ENCODE assay signal across 14 mouse cellular contexts in genomic region chr16:22124325-22124918, GRCm38 (mm10). TPM values are rescaled to one million over a fixed set of nuclear protein-coding genes. Genes with fewer than 3 reads are reported as not detected.
DNase-seq lines count a peak whose midpoint lies in the region; ATAC-seq lines count a peak whose summit lies in the region.
"Had no signal": no experiment of that assay in that cellular context is flagged by ENCODE, and none has a peak within 500 bp of the region (broad histone marks: within the 10 kb centered on the region; RNA-seq: fewer than 3 reads in every experiment).

No protein-coding gene starts in this region.

- H3K27ac ChIP-seq in heart, embryonic 13.5 days (replicated peaks) = no peak overlapping the region; the same call in 1 of the 2 replicates
- peak overlapping the region; percentile 71 for H3K27ac ChIP-seq in kidney, embryonic 15.5 days
- H3K27ac ChIP-seq: forebrain, embryonic 10.5 days; hindbrain, embryonic 15.5 days; left cerebral cortex, adult 2 months; midbrain, embryonic 15.5 days; stomach, embryonic 15.5 days had no signal

- no peaks in the 10 kb centered on the region for H3K9me3 ChIP-seq in heart, embryonic 13.5 days
- no peaks in the 10 kb centered on the region for H3K9me3 ChIP-seq in kidney, embryonic 15.5 days (replicated peaks)
- H3K9me3 ChIP-seq: forebrain, embryonic 10.5 days; hindbrain, embryonic 15.5 days; midbrain, embryonic 15.5 days; stomach, embryonic 15.5 days had no signal

- peaks cover 51% of the 10 kb centered on the region for H3K4me1 ChIP-seq in heart, embryonic 13.5 days
- H3K4me1 ChIP-seq in kidney, embryonic 15.5 days = peaks cover 32% of the 10 kb centered on the region
- H3K4me1 ChIP-seq: forebrain, embryonic 10.5 days; midbrain, embryonic 15.5 days had no signal

- no peaks in the 10 kb centered on the region for H3K27me3 ChIP-seq in heart, embryonic 13.5 days (replicated peaks)
- no peaks in the 10 kb centered on the region for H3K27me3 ChIP-seq in kidney, embryonic 15.5 days
- H3K27me3 ChIP-seq: heart, embryonic 12.5 days; hindbrain, embryonic 15.5 days; midbrain, embryonic 15.5 days; stomach, embryonic 15.5 days had no signal

- H3K36me3 ChIP-seq in heart, embryonic 13.5 days = peaks cover 20% of the 10 kb centered on the region
- peaks cover 15% of the 10 kb centered on the region; the same call in 1 of the 2 replicates for H3K36me3 ChIP-seq in kidney, embryonic 15.5 days
- H3K36me3 ChIP-seq: hindbrain, embryonic 15.5 days; midbrain, embryonic 15.5 days; stomach, embryonic 15.5 days had no signal

- H3K4me3 ChIP-seq in heart, embryonic 13.5 days = no peak overlapping the region
- no peak overlapping the region for H3K4me3 ChIP-seq in kidney, embryonic 15.5 days (replicated peaks)
- H3K4me3 ChIP-seq: forebrain, embryonic 10.5 days; heart, embryonic 12.5 days; hindbrain, embryonic 15.5 days; left cerebral cortex, adult 2 months; midbrain, embryonic 15.5 days; stomach, embryonic 15.5 days had no signal

- H3K9ac ChIP-seq in heart, embryonic 13.5 days = peak overlapping the region; percentile 33
- 0 out of 2 replicates have a peak overlapping the region, but pooled peaks have one; percentile 4 for H3K9ac ChIP-seq in kidney, embryonic 15.5 days
- H3K9ac ChIP-seq: heart, embryonic 12.5 days; hindbrain, embryonic 15.5 days; midbrain, embryonic 15.5 days; stomach, embryonic 15.5 days had no signal

- no peak overlapping the region for H3K4me2 ChIP-seq in heart, embryonic 13.5 days
- H3K4me2 ChIP-seq in kidney, embryonic 15.5 days = 0 out of 2 replicates have a peak overlapping the region, but pooled peaks have one; percentile 19
- H3K4me2 ChIP-seq: heart, embryonic 12.5 days; hindbrain, embryonic 15.5 days; midbrain, embryonic 15.5 days; stomach, embryonic 15.5 days had no signal

- no peak for ATAC-seq in heart, embryonic 13.5 days (ENCODE audit: extremely low read depth, insufficient number of reproducible peaks, low FRiP score, low TSS enrichment)
- peak; percentile 76 for ATAC-seq in kidney, embryonic 15.5 days (replicated peaks; ENCODE audit: low FRiP score)
- ATAC-seq: forebrain, embryonic 16.5 days; midbrain, embryonic 15.5 days had no signal

- 31% methylated on average over 7 of the region's 7 CpGs for WGBS in heart, embryonic 13.5 days
- WGBS in kidney, embryonic 15.5 days = 11% methylated on average over 7 of the region's 7 CpGs

- no peak for DNase-seq in heart, postnatal 4 days
- DNase-seq in kidney, postnatal 14 days = no peak
- DNase-seq in 3T3-L1 (ENCODE audit: low read depth, low spot score) = peak; percentile 64
- peak; percentile 22 for DNase-seq in embryo, embryonic 11 days
- DNase-seq in B cell, adult 2 months = no peak

RNA-seq across cellular contexts. Expression of gene Igf2bp2, which starts 38.7 kb away (rescaled TPM):
- polyA plus RNA-seq in heart, embryonic 13.5 days (2015; fragmentation: Nextera tagmentation; extraction: Ambion mirVana) = 51.4 and 53.2 TPM in 2 replicates
- total RNA-seq in heart, postnatal 4 days (2021) = 10 to 100 TPM; 23.9 to 24.8 TPM
- 97.9 and 103 TPM in 2 replicates for polyA plus RNA-seq in kidney, embryonic 15.5 days (2015; fragmentation: Nextera tagmentation; extraction: Ambion mirVana)

Comparison
In these comparisons a context has a peak if more than half of its experiments do, and no peak if none do; other contexts are left out.
1. DNase-seq: peak in 3T3-L1 (single experiment) and embryo, embryonic 11 days (single experiment); none in heart, postnatal 4 days (single experiment), kidney, postnatal 14 days (single experiment) and B cell, adult 2 months (0 of 2).